Mouse (Mus musculus): Measurements from ENCODE around the gene Hist1h2af.
"Not testable (repeated sequence)": the region's sequence is repeated elsewhere in the genome, so short reads cannot be mapped to it uniquely, and the experiment has no call there.

GRCm38 (mm10) chr13:23570261-23571021, 36.7 kb downstream of the Hist1h2af start:
- TF ChIP-seq ZNF384 (IDR thresholded peaks at IDR 0.05; ENCODE audit: low read depth, low read length); ZC3H11A (IDR thresholded peaks at IDR 0.05; ENCODE audit: borderline replicate concordance, low read depth, low read length): not testable (repeated sequence)
- TF ChIP-seq HCFC1 (IDR thresholded peaks at IDR 0.05; ENCODE audit: borderline replicate concordance, insufficient read depth, low read length): 0 out of 2 replicates have a peak, but pooled peaks have one; percentile 41
